Mouse (Mus musculus) layer of hippocampus, adult 8-10 months (tissue): ENCODE results near the gene Mrpl50. TPM values are rescaled to one million over a fixed set of nuclear protein-coding genes. Genes with fewer than 3 reads are reported as not detected.
A peak's percentile ranks its signal among the peaks of the same experiment; 100 is the strongest.
"Not testable (repeated sequence)": the region's sequence is repeated elsewhere in the genome, so short reads cannot be mapped to it uniquely, and the experiment has no call there.

Experiments
- DNase-seq, 2 experiments: peaks; one replicate each; pipeline ENCODE4 v3.0.0; 2022; ENCODE audit warnings: low spot score in 2 of 2
- total RNA-seq, 4 experiments: library from RNA; stranded (reverse); gene quantifications; 2 replicates each; pipeline ENCODE4 v1.2.4; 2022

Gene Mrpl50
- total RNA-seq = 10 to 100 TPM; 29.3 to 35.0 (median 32.1) TPM

DNA sequence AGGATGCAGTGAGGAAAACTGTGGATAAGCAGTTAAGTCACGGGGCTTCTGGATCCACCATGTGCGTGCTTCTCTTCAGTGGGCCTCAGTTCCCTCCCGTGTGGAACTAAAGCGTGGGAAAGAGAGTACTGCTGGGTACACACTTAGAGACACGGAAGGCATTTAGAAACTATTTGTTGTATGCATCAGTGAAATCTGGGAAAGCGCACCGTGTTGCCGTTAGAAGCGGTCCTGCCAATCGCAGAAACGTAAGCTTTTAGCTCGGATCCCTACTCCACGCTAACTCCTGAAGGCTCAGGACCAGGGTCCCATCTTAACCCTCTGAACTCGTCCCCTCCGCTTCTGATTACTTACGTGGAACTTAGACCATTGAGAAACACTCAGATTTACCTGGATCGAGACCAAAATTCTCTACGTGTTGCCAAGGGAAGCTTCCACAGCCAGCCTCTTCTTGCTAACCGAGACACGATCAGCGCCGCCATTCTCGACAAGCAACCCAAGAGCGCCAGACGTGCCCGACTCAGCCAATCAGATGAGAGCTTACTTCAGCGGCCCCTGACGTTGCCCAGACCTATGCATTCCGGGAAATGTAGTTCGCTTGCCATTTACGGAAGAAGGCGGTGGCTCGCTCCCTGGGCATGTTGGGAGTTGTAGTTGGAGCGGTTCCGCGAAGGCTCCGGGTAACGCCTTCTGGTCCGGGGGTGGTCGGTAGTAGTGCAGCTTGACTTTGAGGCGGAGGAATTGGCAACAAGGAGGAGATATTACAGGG, at the start of gene Mrpl50, which contains the start of gene Zfp189:
Gene Mrpl50, minus strand, starts transcription at position 522 of the 769 bp plus-strand sequence.
Gene Zfp189, plus strand, starts transcription at position 605 of the 769 bp plus-strand sequence.
- DNase-seq = peak; percentile 98

DNA sequence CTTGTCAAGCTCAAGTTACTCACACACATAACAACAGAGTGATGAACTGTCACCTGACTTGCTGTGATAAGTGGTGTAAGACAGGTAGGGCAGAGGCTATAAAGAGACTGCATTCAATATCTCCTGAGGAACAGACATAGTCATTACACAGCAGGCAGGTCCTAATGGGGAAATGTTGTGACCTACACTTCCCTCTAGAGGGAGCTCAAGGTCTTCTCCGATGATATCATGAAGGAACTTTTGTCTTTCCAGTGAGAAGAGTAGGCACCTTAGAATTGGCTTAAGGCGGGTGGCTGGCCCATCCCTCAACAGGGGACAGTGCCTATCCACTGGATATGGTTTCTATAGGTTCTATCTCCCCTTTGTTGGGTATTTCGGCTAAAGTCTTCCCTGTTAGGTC, 46.7 kb upstream of the Mrpl50 start:
- peak; percentile 50 to 74 for DNase-seq

DNA sequence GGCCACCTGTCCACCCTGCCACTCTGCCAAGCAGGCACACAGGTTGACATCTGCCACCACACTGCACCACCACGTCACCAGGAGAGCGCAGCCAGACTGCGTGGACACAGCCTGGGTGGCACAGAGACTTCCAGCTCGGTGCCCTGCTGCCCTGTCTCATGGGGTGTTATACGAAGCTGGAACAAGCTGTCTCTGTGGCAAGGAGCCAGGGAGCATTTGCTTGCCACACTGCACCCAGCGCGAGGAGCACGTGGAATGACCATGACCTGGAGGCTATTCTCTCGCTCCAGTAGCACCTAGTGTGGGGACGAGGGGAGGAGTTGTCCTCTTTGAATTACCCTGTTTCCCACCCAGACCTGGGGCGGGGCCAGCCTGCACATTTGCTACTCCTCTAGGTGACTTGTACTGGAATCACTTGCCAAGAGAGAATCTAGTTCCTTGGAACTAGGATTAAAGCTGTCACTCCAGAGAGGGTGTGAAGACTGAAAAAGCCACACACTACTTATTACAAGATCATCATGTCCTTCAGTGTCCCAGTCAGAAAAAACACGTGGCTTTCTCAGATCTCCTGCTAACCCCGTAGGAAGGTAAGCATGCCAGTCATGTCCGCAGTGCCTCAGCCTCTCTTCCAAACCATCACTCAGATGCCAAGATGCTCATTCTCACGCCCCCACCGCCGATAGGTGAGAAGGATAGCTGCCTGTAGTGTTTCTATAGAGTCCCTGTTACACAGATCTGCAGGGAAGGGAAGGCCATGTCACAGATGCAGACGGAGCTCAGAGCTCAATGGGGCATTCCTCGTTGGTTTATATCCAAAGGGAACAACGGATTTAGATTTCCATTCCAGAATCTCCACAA, 39.3 kb upstream of the Mrpl50 start:
- DNase-seq = peak; percentile 34 to 35

DNA sequence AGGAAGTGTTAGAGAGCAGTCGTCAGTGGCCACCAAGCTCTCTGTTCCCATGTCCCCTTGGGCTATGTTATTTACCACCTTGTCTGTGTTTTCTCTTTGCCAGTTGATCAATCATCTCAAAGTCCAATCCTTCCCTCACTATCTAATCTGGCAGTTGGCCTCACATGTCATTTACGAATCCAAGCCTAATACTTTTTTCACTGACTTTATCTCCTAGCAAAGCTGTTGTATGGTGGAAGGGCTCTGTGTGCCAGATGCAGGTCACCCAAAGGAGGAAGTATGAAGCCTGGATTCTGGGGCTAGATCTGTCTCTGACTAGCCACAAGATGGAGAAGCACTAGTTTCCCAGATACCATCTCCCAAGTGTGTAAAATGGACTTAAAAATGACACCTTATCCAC, 37.3 kb upstream of the Mrpl50 start:
- no peak for DNase-seq

DNA sequence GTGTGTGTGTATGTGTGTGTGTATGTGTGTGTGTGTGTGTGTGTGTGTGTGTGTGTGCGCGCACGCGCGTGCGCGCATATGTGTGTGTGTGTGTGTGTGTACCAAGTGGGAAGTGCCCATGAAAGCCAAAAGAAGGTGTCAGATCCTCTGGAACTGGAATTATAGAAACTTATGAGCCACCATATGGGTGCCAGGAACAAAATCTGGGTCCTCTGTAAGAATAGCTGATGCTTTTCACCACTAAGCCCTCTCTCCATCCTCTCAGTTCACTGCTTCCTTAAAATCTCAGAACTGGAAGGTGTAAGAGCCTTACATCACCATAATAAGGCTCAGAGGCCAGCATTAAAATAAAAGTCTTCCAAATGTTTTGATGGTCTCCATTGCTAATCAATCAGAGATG, 36.5 kb upstream of the Mrpl50 start:
- DNase-seq = no peak

DNA sequence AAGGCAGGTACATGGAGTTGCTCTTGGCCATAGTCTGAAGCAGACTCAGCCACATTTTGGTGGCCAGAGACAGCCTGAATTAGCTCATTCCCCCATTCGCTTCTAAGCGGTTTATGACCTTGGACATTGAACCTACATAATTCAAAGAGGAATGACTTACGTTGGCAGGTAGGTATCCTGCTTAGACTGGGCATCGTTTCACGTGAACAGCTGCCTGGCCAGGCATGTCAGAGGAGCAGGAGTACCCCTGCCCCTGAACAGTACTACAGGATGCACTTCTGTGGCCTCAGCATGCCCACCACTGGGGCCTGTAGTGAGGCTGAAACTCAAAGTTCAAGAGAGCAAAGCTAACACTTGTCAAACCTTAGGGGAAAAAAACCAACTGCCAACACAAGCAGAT, 32.5 kb upstream of the Mrpl50 start:
- no peak for DNase-seq

DNA sequence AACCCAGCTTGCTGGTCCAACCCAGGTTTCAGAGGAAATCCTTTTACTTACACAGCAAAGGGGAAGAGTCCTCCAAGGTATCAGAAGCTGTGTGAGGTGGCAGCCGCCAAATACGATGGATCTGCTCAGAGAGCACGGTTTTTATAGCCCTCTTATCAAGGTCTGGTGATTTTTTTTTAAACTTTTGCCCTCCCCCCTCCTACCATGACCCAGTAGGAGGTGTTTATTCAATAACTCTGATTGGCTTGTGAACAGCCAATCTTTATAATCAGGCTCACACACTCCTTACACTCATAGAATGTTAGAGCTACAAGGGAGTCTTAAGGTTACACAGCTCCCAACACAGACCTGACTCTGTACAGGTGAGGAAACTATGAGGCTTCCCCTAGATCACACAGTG, 28.5 kb upstream of the Mrpl50 start, which contains the start of gene Aldob:
Gene Aldob, minus strand, starts transcription at position 164 of the 400 bp plus-strand sequence.
- no peak for DNase-seq

DNA sequence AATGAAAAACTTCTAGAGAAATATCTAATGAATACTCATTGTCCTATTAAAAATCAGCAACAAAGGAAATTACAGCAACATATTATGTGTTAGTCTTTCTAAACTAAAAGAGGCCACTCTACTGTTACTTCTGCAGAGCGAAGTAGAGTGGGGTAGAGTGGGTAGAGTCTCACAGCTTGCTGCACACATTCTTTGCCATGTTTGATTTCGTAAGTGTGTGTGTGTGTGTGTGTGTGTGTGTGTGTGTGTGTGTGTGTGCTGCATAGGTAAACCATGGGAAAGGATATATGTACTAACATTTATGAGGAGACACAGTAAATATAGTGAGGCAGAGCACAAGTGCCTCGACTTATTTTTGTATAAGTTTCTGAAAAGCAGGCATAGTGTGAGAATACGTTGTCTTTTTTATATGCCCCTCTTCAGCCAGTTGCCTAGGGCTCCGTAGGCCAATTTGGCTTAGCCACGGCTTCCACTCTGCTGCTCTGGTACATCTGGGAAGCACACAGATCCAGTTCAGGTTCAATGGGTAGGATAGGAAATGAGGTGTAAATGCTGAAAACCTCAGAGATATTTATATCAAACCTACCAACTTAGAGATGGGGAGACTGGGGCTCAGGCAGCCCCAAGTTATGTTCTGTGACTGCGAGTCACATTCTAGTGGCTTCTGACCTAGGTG, 26.8 kb upstream of the Mrpl50 start:
- no peak for DNase-seq

DNA sequence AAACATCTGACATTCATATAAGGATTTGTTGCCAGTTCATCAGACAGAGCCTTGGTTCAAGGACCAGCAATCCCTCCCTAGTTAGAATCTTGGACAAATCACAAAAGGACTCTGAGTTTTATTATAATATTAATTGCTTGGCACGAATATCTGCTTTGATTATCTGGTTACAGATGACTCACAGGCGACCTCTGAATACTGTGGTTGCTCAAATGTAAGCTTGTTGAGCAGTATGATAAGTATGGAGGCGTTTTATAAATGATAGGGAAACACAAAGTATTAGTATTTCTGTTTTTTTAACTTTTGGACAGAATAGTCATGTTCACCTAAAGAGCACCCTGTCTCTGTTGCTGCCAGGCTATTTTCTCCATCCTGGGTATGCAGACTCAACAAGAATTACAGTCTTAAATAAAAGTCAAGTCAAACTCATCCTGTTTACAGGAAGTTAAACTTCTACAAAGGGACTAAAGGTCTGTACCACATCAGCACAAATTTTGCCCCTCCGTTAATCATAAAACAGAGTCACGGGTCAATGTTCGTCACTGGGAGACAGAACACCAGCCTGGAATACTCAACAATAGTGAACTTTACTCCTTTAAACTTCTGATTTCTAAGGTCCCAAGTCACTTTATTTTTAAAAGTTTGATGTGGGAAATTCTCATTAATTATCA, 26.1 kb upstream of the Mrpl50 start:
- DNase-seq = no peak

DNA sequence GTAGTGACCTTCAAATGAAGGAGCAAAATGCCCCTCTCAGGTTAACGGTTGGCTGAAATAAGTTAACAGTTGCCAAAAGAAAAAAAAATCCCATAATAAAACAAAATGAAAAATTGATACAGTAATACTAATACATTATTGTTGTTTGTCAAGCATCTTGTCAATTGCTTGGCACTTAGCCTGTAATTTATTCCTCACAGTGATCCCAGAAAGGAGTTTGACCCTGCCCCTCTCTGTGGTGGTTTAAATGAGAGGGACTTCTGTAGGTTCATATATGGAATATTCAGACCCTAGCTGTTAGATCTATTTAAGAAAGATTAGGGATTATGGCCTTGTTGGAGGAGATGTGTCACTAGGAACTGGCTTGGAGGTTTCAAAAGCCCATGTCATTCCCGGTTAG, 25.1 kb upstream of the Mrpl50 start:
- DNase-seq = no peak

DNA sequence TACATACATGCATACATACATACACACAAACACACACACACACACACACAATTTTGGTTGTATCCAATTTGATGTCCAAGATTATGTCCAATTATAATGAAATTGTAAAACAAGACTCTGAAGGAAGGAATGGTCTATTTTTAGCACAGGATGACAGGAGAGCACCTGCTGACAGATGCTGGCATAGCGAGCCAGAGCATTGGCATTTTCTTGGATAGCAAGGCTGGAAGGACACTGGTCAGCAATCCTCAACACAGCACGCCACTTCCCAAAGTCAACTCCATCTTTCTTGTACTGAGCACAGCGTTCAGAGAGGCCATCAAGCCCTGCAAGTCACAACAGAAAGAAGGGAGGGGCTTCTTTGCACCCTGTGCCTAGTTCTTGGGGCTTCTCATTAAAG, 20.1 kb upstream of the Mrpl50 start:
- no peak for DNase-seq

DNA sequence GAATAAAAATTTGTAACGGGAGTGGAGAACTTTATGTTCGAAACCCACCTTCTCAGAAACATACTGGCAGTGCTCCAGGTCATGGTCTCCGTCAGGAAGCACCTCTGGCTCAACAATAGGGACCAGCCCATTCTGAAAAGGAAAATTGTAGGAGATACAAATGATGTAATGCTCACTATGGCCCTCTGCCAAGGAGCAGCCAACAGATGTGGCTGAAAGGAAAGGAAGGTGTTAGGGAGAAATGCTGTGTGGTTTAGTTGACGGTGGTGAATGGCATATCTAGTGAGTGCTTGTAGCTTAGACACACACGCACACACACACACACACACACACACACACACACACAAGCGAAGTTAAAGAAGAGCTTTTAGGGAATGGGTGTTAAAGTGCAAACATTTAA, 18.8 kb upstream of the Mrpl50 start:
- DNase-seq = no peak

DNA sequence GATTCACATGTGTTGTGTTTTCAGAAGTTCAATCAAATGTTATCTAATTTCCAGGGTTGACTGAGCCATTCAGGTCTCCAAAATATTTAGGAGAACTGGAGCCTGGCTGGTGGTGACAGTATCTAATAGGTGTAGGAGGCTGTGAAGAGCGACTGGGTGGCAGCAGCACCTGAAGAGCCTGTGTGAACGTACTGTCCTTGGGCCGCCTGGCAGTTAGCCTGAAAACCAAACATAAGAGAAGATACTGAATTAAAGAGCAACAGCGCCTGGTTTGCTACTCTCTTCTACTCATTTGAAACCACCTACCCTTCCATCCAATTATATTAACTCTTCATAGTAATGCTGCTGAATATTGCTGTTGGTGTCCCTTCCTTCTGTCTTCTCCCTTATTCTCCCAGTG, 15.8 kb upstream of the Mrpl50 start:
- no peak for DNase-seq

DNA sequence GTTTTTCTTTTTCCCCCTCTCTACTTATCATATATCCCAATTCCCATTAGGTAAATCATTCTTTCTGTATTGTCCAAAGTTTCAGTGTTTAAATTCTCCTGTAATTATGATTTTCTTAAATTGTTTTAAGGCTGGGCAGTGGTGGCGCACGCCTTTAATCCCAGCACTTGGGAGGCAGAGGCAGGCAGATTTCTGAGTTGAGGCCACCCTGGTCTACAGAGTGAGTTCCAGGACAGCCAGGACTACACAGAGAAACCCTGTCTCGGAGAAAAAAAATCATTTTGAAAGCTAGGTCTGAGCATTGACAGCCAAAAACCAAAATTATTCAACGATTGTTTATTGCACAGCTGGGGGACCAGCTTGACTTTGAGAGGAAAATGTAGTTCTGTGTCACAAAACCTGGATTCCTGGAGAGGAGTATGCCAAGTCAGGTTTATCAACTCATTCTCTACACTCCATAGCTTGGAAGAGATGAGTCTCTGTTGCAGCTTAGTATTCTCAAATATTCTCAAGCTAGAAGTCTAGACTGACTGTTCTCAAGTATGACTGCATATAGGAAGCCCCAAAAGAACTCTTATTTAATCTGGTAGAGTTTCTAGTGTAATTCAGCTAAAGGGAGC, 14.9 kb upstream of the Mrpl50 start:
- no peak for DNase-seq

DNA sequence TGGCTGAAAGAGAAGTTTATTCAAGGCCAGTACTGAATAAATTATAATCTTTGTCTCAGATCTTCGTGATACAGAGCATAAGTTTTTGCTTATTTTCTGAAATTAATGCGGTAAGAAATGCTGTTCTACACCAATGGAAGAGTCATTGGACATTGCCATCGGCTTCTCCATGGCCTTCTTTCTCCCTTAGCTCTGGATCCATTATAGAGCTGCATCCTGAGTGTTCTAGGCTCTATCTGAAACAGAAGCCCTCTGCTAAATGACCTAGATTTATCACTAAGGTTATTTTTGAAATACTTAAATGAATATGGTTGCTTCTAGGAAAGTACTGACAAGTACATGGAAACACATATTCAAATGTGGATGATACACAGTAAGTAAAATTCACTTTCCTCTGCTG, 14.1 kb upstream of the Mrpl50 start:
- DNase-seq = no peak

DNA sequence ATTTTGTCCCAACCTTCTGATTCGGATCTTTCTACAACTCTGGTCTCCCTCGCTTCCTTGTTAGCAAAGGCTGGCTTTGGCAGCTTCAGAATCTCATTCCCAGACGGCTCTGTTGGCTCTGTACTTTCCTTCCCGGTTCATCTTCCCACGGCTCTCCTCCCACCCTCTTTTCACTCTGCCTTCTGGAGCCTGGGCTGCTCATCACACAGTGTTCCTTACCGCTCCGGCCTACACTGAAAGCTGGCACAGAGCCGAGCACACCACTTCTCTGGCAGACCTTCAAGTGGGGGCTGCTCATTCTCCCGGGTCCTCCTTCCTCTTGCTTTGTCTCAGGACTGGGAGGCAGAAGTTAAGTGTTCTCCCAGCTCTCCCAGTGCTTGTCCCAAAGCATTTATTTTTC, 1.7 kb upstream of the Mrpl50 start:
- DNase-seq = peak; percentile 85 to 86

DNA sequence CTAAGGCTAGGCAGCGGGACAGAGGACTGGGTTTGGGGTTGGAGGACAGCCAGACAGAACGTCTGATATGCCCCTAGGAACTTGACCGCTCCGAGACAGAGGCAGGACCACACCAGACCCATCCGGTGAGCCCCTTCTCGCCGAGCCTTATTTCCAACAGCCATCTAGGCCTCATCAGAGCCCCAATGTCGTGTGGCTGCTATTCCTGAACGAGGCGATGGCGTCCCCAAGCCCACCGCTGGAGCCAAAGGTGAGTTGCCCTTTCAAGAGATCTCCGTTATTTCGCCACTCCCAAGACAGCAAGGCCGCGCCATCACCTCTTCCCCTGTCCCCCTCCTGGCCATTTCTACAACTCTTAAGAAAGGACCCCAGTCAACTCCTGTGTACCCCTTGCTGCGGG, 453 bp upstream of the Mrpl50 start:
- DNase-seq = no peak

DNA sequence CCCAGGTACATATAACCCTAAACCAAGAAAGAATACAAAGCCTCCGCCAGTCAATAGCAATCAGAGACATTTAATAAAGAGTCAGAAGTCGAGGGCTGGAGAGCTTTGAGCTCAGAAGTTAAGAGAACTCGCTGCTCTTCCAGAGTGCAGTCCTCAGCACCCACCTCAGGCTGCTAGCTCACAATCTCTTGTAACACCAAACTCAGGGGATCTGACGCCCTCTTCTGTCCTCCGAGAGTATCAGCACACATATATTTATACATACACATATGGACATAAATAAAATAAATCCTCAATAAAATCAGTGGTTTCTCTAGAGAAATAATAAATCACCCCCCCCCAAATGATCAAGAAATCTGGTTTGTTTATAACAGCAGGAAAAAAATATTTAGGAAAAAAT, 1.4 kb downstream of the Mrpl50 start:
- no peak for DNase-seq

DNA sequence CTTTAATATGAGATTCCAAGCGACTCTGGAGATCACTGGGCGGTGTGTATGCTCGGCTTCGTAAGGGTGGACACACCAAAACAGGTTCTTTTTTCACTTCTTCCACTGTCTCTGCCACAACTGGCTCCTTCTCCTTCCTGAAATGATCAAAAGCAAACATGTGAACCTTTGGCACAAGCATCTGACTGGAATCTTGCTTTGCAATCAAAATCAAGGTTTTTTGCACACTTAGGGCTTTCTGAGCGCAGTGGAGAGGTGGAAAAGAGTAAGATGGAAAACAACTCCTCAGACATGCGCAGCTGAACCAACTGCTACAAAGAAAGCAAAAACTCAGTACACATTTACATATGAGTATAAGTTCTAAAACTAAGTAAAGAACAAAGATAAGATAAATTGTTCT, 6.5 kb downstream of the Mrpl50 start:
- DNase-seq = no peak

DNA sequence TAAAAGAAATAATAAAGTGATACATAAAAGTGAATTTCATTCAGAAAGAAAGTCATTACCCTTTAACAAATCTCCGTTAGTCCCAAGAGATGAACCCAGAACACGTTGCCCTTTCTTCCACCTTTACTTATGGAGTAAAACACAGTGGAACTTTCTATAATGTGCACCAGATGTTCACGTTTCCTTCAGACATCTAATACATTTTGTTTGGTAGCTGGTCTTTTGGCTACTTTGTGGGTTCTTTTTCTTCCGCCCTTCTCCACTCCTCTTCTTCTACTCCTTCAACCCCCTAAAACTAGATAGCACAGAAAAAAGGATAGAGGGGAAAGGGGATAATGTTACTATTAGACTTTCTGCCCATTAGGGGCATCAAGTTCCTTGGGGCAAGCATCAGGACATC, 8.3 kb downstream of the Mrpl50 start:
- DNase-seq = no peak

DNA sequence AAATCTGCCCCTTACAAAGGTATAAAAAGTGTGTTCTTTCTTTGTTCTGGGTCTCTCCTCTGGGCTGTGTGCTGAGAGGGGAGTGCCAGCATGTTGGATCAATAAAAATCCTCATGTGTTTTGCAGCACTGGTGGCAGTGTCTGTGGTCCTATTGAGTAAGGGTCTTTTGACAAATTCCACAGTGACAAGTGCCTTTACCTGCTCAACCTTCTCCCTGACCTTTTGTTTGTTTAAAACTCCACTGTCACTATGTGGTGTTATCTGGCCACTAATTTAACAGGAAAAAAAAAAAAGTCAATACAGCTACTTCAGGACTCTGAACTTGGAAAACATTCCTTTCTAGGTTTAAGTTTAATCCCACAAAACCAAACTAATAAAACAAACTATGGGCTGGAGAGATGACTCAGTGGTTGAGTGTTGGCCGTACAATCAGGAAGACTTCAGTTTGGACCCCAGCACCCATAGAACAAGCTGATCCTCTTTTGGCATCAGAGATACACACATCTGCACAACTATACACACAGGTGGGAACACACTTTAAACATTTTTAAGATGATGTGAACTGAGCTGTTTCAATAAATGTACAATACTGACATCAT, 10.6 kb downstream of the Mrpl50 start:
- DNase-seq = not testable (repeated sequence)
